Mouse (Mus musculus) gastrocnemius, postnatal 14 days (tissue): ENCODE results near the gene Mcrip2. TPM values are rescaled to one million over a fixed set of nuclear protein-coding genes. Genes with fewer than 3 reads are reported as not detected.

ENCODE experiments used
- DNase-seq: peaks from one replicate; pipeline ENCODE4 v3.0.0; 2021; ENCODE audit warnings: mixed read lengths
- intact Hi-C: fragments of 180-260 bp; cut with DNase I; formaldehyde crosslinking; loops from one replicate; pipeline ENCODE4 v1.15.1; 2025; ENCODE audit warnings: low total_unique reads
- total RNA-seq, 2 experiments: library from RNA; stranded (reverse); gene quantifications; 2 replicates each; pipeline ENCODE4 v1.2.3; 2021

The Mcrip2 gene
- total RNA-seq, 2 experiments from 2014 or later: 52.3 to 73.3 TPM

- DNase-seq: no peak
- intact Hi-C loops: no loop called here
Measured at GRCm38 (mm10) chr17:25869498-25869897, 934 bp upstream of the Mcrip2 start.

- DNase-seq: peak; percentile 50
- intact Hi-C loops: no loop called here
Measured at GRCm38 (mm10) chr17:25867836-25868600, 546 bp downstream of the Mcrip2 start.

- no peak for DNase-seq
- intact Hi-C loops: no loop called here
Measured at GRCm38 (mm10) chr17:25867509-25867835, 1.1 kb downstream of the Mcrip2 start.

GRCm38 (mm10) chr17:25866172-25866571 is 2.4 kb downstream of the Mcrip2 start:
- no peak for DNase-seq
- intact Hi-C loops: no loop called here

- intact Hi-C loops: no loop called here
- no peak for DNase-seq
Measured at GRCm38 (mm10) chr17:25865288-25865687, 3.3 kb downstream of the Mcrip2 start.

GRCm38 (mm10) chr17:25864311-25864710 is 4.3 kb downstream of the Mcrip2 start:
- no peak for DNase-seq
- intact Hi-C loops: no loop called here

- intact Hi-C loops: no loop called here
Measured at GRCm38 (mm10) chr17:25863681-25864080, 4.9 kb downstream of the Mcrip2 start.

GRCm38 (mm10) chr17:25861704-25862612 is 6.6 kb downstream of the Mcrip2 start:
- no peak for DNase-seq
- intact Hi-C loops: no loop called here

More at GRCm38 (mm10) chr17:25863681-25864080, 4.9 kb downstream of the Mcrip2 start:
- no peak for DNase-seq

GRCm38 (mm10) chr17:25860832-25861703 is 7.5 kb downstream of the Mcrip2 start, which contains the start of gene Wdr90:
Gene Wdr90 (minus strand): TSS chr17:25861501.
- DNase-seq: peak; percentile 89
- intact Hi-C loops: no loop called here

GRCm38 (mm10) chr17:25860229-25860628 is 8.3 kb downstream of the Mcrip2 start:
- intact Hi-C loops: no loop called here
- no peak for DNase-seq

- intact Hi-C loops: no loop called here
- DNase-seq: peak; percentile 96
Measured at GRCm38 (mm10) chr17:25844396-25844901, 24.1 kb downstream of the Mcrip2 start, which contains the start of gene Rhot2. Gene Rhot2 (minus strand): TSS chr17:25844851.

- DNase-seq: no peak
- intact Hi-C loops: no loop called here
Measured at GRCm38 (mm10) chr17:25843636-25844395, 24.7 kb downstream of the Mcrip2 start.

- no peak for DNase-seq
- intact Hi-C loops: no loop called here
Measured at GRCm38 (mm10) chr17:25843122-25843521, 25.4 kb downstream of the Mcrip2 start.

- no peak for DNase-seq
- intact Hi-C loops: no loop called here
Measured at GRCm38 (mm10) chr17:25842509-25842908, 26.1 kb downstream of the Mcrip2 start.

GRCm38 (mm10) chr17:25841117-25841880 is 27.3 kb downstream of the Mcrip2 start, which contains the start of gene Gm20683:
Gene Gm20683 (minus strand): TSS chr17:25841763.
- DNase-seq: no peak
- intact Hi-C loops: no loop called here

- DNase-seq: no peak
- intact Hi-C loops: no loop called here
Measured at GRCm38 (mm10) chr17:25840519-25840918, 28.0 kb downstream of the Mcrip2 start.

GRCm38 (mm10) chr17:25839455-25840235 is 28.9 kb downstream of the Mcrip2 start:
- intact Hi-C loops: no loop called here
- no peak for DNase-seq
